ENCODE assay signal across 9 mouse cellular contexts in genomic region chr13:44786291-44786690, GRCm38 (mm10). TPM values are rescaled to one million over a fixed set of nuclear protein-coding genes. Genes with fewer than 3 reads are reported as not detected.
DNase-seq lines count a peak whose midpoint lies in the region; ATAC-seq and TF ChIP-seq lines count a peak whose summit lies in the region.
"Had no signal": no experiment of that assay in that cellular context is flagged by ENCODE, and none has a peak within 500 bp of the region (broad histone marks: within the 10 kb centered on the region; RNA-seq: fewer than 3 reads in every experiment).

No protein-coding gene starts in this region.

- WGBS in kidney, embryonic 15.5 days: 28% methylated on average over 4 of the region's 4 CpGs
- WGBS in midbrain, embryonic 12.5 days: 30% methylated on average over 4 of the region's 4 CpGs
- WGBS in small intestine, adult 2 months: 38% methylated on average over 4 of the region's 4 CpGs

- TF ChIP-seq POLR2A in small intestine, adult 2 months (IDR thresholded peaks at IDR 0.05; ENCODE audit: low read depth, low read length): no peak

- no peaks in the 10 kb centered on the region for H3K27me3 ChIP-seq in kidney, embryonic 15.5 days
- H3K27me3 ChIP-seq in midbrain, embryonic 12.5 days: no peaks in the 10 kb centered on the region
- H3K27me3 ChIP-seq in small intestine, adult 2 months (ENCODE audit: control insufficient read depth, insufficient read depth, low read length): no peaks in the 10 kb centered on the region
- H3K27me3 ChIP-seq: limb, embryonic 13.5 days had no signal

- H3K9me3 ChIP-seq in kidney, embryonic 15.5 days (replicated peaks): no peaks in the 10 kb centered on the region
- no peaks in the 10 kb centered on the region for H3K9me3 ChIP-seq in midbrain, embryonic 12.5 days
- H3K9me3 ChIP-seq: limb, embryonic 13.5 days had no signal

- DNase-seq in kidney, adult 11 months: peak; percentile 35
- DNase-seq in MN1 (ENCODE audit: low spot score): peak; percentile 64
- DNase-seq in cerebellum, postnatal 36 days: peak; percentile 45 to 52
- DNase-seq in heart, postnatal 36 days: peak; percentile 46 to 48
- peak; percentile 12 to 15 for DNase-seq in layer of hippocampus, postnatal 36 days

- H3K9ac ChIP-seq in kidney, embryonic 15.5 days: no peak overlapping the region
- H3K9ac ChIP-seq in midbrain, embryonic 12.5 days (replicated peaks): no peak overlapping the region
- H3K9ac ChIP-seq: limb, embryonic 13.5 days had no signal

- peak; percentile 59; the same call in 1 of the 2 replicates for TF ChIP-seq CTCF in small intestine, adult 2 months (IDR thresholded peaks at IDR 0.05; ENCODE audit: extremely low read depth, insufficient read length, insufficient replicate concordance, low read depth, low read length)

- H3K27ac ChIP-seq in kidney, embryonic 15.5 days: no peak overlapping the region
- H3K27ac ChIP-seq in midbrain, embryonic 12.5 days (replicated peaks): no peak overlapping the region
- H3K27ac ChIP-seq in small intestine, adult 2 months (ENCODE audit: insufficient read depth, low read depth, low read length): no peak overlapping the region
- H3K27ac ChIP-seq: limb, embryonic 13.5 days had no signal

- intact Hi-C loops in heart, postnatal 36 days (cut with DNase I): loop anchor here (2.0 kb wide), 1 partner anchor 53 kb away; no protein-coding TSS in a partner anchor

- H3K4me2 ChIP-seq in kidney, embryonic 15.5 days: no peak overlapping the region
- H3K4me2 ChIP-seq in midbrain, embryonic 12.5 days (replicated peaks): no peak overlapping the region
- H3K4me2 ChIP-seq: limb, embryonic 13.5 days had no signal

- H3K4me3 ChIP-seq in kidney, embryonic 15.5 days (replicated peaks): no peak overlapping the region
- no peak overlapping the region for H3K4me3 ChIP-seq in midbrain, embryonic 12.5 days
- H3K4me3 ChIP-seq in small intestine, adult 2 months (ENCODE audit: low read depth, low read length): no peak overlapping the region
- H3K4me3 ChIP-seq: limb, embryonic 13.5 days had no signal

- peaks cover 26% of the 10 kb centered on the region for H3K4me1 ChIP-seq in kidney, embryonic 15.5 days
- peaks cover 13% of the 10 kb centered on the region for H3K4me1 ChIP-seq in midbrain, embryonic 12.5 days
- H3K4me1 ChIP-seq in small intestine, adult 2 months (ENCODE audit: control insufficient read depth, insufficient read depth, insufficient read length, low read length): no peaks in the 10 kb centered on the region

- 0 out of 2 replicates have a peak, but pooled peaks cover 4% of the 10 kb centered on the region for H3K36me3 ChIP-seq in kidney, embryonic 15.5 days
- no peaks in the 10 kb centered on the region for H3K36me3 ChIP-seq in midbrain, embryonic 12.5 days
- H3K36me3 ChIP-seq in small intestine, adult 2 months (ENCODE audit: control insufficient read depth, insufficient read depth, low read length): 0 out of 2 replicates have a peak, but pooled peaks cover 2% of the 10 kb centered on the region

- no peak for ATAC-seq in kidney, embryonic 15.5 days (replicated peaks; ENCODE audit: low FRiP score)
- 0 out of 2 replicates have a peak, but pooled peaks have one; percentile 16 for ATAC-seq in midbrain, embryonic 12.5 days (ENCODE audit: low FRiP score, low read depth)

RNA-seq across cellular contexts. Expression of gene Jarid2, which starts 57.0 kb away (rescaled TPM):
- 38.9 and 39.8 TPM in 2 replicates for polyA plus RNA-seq in kidney, embryonic 15.5 days (2015; fragmentation: Nextera tagmentation; extraction: Ambion mirVana)
- total RNA-seq in heart, postnatal 36 days (2021): 10 to 100 TPM; 24.5 to 32.7 TPM
- total RNA-seq in layer of hippocampus, postnatal 36 days (2021): 10 to 100 TPM; 29.8 to 34.0 TPM
- polyA plus RNA-seq in midbrain, embryonic 12.5 days (2016; fragmentation: Nextera tagmentation; extraction: Ambion mirVana): 73.7 and 75.5 TPM in 2 replicates
- 4.3 and 9.5 TPM in 2 replicates for polyA plus RNA-seq in small intestine, adult 2 months (2012; rRNA removed)

Comparison
In these comparisons a context has a peak if more than half of its experiments do, and no peak if none do; other contexts are left out.
1. DNase-seq: peak in every context shown above with its lines; median percentile 64 in MN1; 48 in cerebellum, postnatal 36 days; 47 in heart, postnatal 36 days; 35 in kidney, adult 11 months; 14 in layer of hippocampus, postnatal 36 days.